Mouse (Mus musculus): ENCODE measurements around the gene Hspa12b. TPM values are rescaled to one million over a fixed set of nuclear protein-coding genes. Genes with fewer than 3 reads are reported as not detected.
"Not testable (repeated sequence)": the region's sequence is repeated elsewhere in the genome, so short reads cannot be mapped to it uniquely, and the experiment has no call there.

Hspa12b gene
- 10 to 100 TPM in 1 of 2 experiments, 1 to 10 TPM in 1; 7.2 to 11.9 TPM for total RNA-seq (2021)

GRCm38 (mm10) chr2:131127161-131127730, at the start of gene Hspa12b:
TSS of gene Hspa12b (plus strand) at chr2:131127280.
- intact Hi-C loops (cut with DNase I): no loop called here
- peak in 1 of 2 experiments; percentile 5 for DNase-seq (ENCODE audit: low spot score in 2 of 2)

GRCm38 (mm10) chr2:131080507-131080906, 46.6 kb upstream of the Hspa12b start:
- no peak for DNase-seq (ENCODE audit: low spot score in 2 of 2)
- intact Hi-C loops (cut with DNase I): no loop called here

GRCm38 (mm10) chr2:131084206-131084605, 42.9 kb upstream of the Hspa12b start:
- intact Hi-C loops (cut with DNase I): no loop called here
- no peak for DNase-seq (ENCODE audit: low spot score in 2 of 2)

- intact Hi-C loops (cut with DNase I): no loop called here
- no peak for DNase-seq (ENCODE audit: low spot score in 2 of 2)
These were observed 40.3 kb upstream of the Hspa12b start, which contains the start of gene Siglec1 for GRCm38 (mm10) chr2:131086667-131087390. TSS of gene Siglec1 (minus strand) at chr2:131086765.

- no peak for DNase-seq (ENCODE audit: low spot score in 2 of 2)
- intact Hi-C loops (cut with DNase I): no loop called here
These were observed 38.5 kb upstream of the Hspa12b start for GRCm38 (mm10) chr2:131088581-131088980.

GRCm38 (mm10) chr2:131089634-131090033, 37.4 kb upstream of the Hspa12b start:
- DNase-seq (ENCODE audit: low spot score in 2 of 2): no peak
- intact Hi-C loops (cut with DNase I): loop anchor here (10.0 kb wide), 1 partner anchor 435 kb away; no protein-coding TSS in a partner anchor

GRCm38 (mm10) chr2:131090852-131091251, 36.2 kb upstream of the Hspa12b start:
- no peak for DNase-seq (ENCODE audit: low spot score in 2 of 2)
- intact Hi-C loops (cut with DNase I): loop anchor here (10.0 kb wide), 1 partner anchor 434 kb away; no protein-coding TSS in a partner anchor

- DNase-seq (ENCODE audit: low spot score in 2 of 2): no peak
- intact Hi-C loops (cut with DNase I): loop anchor here (2.0 to 10.0 kb wide), 2 partner anchors 117 to 431 kb away; no protein-coding TSS in a partner anchor
These were observed 33.5 kb upstream of the Hspa12b start for GRCm38 (mm10) chr2:131093577-131093976.

- DNase-seq (ENCODE audit: low spot score in 2 of 2): peak; percentile 73
These were observed 32.3 kb upstream of the Hspa12b start for GRCm38 (mm10) chr2:131094823-131095222.

GRCm38 (mm10) chr2:131096101-131096795, 30.8 kb upstream of the Hspa12b start:
- DNase-seq (ENCODE audit: low spot score in 2 of 2): peak in 1 of 2 experiments; percentile 16
- intact Hi-C loops (cut with DNase I): loop anchor here (5.0 to 10.0 kb wide), 4 partner anchors 46 to 429 kb away; no protein-coding TSS in a partner anchor

More at GRCm38 (mm10) chr2:131094823-131095222, 32.3 kb upstream of the Hspa12b start:
- intact Hi-C loops (cut with DNase I): loop anchor here (2.0 to 10.0 kb wide), 5 partner anchors 47 to 430 kb away; partner anchors contain the start of gene 1700037H04Rik

GRCm38 (mm10) chr2:131097087-131097486, 30.0 kb upstream of the Hspa12b start:
- intact Hi-C loops (cut with DNase I): loop anchor here (5.0 to 10.0 kb wide), 4 partner anchors 45 to 428 kb away; no protein-coding TSS in a partner anchor

GRCm38 (mm10) chr2:131101530-131101929, 25.6 kb upstream of the Hspa12b start:
- no peak for DNase-seq (ENCODE audit: low spot score in 2 of 2)
- intact Hi-C loops (cut with DNase I): no loop called here

More at GRCm38 (mm10) chr2:131097087-131097486, 30.0 kb upstream of the Hspa12b start:
- no peak for DNase-seq (ENCODE audit: low spot score in 2 of 2)

- intact Hi-C loops (cut with DNase I): no loop called here
These were observed 23.1 kb upstream of the Hspa12b start for GRCm38 (mm10) chr2:131104021-131104420.

GRCm38 (mm10) chr2:131105061-131105460, 22.0 kb upstream of the Hspa12b start:
- DNase-seq (ENCODE audit: low spot score in 2 of 2): peak in 1 of 2 experiments; percentile 3
- intact Hi-C loops (cut with DNase I): not testable (repeated sequence)

More at GRCm38 (mm10) chr2:131104021-131104420, 23.1 kb upstream of the Hspa12b start:
- DNase-seq (ENCODE audit: low spot score in 2 of 2): peak in 1 of 2 experiments; percentile 9

GRCm38 (mm10) chr2:131105989-131106388, 21.1 kb upstream of the Hspa12b start:
- DNase-seq (ENCODE audit: low spot score in 2 of 2): no peak
- intact Hi-C loops (cut with DNase I): no loop called here

- DNase-seq (ENCODE audit: low spot score in 2 of 2): no peak
- intact Hi-C loops (cut with DNase I): no loop called here
These were observed 8.0 kb upstream of the Hspa12b start for GRCm38 (mm10) chr2:131118968-131119574.

GRCm38 (mm10) chr2:131124166-131124565, 2.9 kb upstream of the Hspa12b start:
- DNase-seq (ENCODE audit: low spot score in 2 of 2): peak in 1 of 2 experiments; percentile 3

GRCm38 (mm10) chr2:131125157-131125963, 1.7 kb upstream of the Hspa12b start:
- intact Hi-C loops (cut with DNase I): no loop called here

More at GRCm38 (mm10) chr2:131124166-131124565, 2.9 kb upstream of the Hspa12b start:
- intact Hi-C loops (cut with DNase I): no loop called here

More at GRCm38 (mm10) chr2:131125157-131125963, 1.7 kb upstream of the Hspa12b start:
- no peak for DNase-seq (ENCODE audit: low spot score in 2 of 2)

Data from left cerebral cortex, postnatal 36 days (tissue).